Mouse (Mus musculus) hindbrain, postnatal 0 days (tissue): ENCODE measurements at regions not wholly inside any gene's neighbourhood (a gene's known extent, or its start where the extent isn't known, plus 50 kb on each side); places are given as distances from the start of the nearest gene placed in this dataset.

ENCODE experiments used
- ATAC-seq: fragments of 200-750 bp; cut with Nextera tagmentation; 2 replicates; pipeline ENCODE4 v1.8.0; 2017; ENCODE audit warnings: mild to moderate bottlenecking, moderate TSS enrichment, moderate library complexity
- DNase-seq: peaks from one replicate; pipeline ENCODE4 v3.0.0-alpha.2; 2015; ENCODE audit warnings: low spot score
- H3K27ac ChIP-seq: fragments of 300-500 bp; sonication (generic); 2 replicates; pipeline ENCODE4 v1.5.1; 2014; ENCODE audit warnings: mild to moderate bottlenecking
- H3K27me3 ChIP-seq: fragments of 300-500 bp; sonication (generic); 2 replicates; pipeline ENCODE4 v1.6.1; 2014; ENCODE audit warnings: low read length, mixed read lengths; ENCODE audit not compliant: insufficient read depth
- H3K36me3 ChIP-seq: fragments of 300-500 bp; sonication (generic); 2 replicates; pipeline ENCODE4 v1.6.1; 2014; ENCODE audit warnings: low read length, mixed read lengths; ENCODE audit not compliant: insufficient read depth
- H3K4me1 ChIP-seq: fragments of 300-500 bp; sonication (generic); 2 replicates; pipeline ENCODE4 v1.6.1; 2014; ENCODE audit warnings: antibody characterized with exemption, low read length, mixed read lengths; ENCODE audit not compliant: insufficient read depth
- H3K4me2 ChIP-seq: fragments of 300-500 bp; sonication (generic); 2 replicates; pipeline ENCODE4 v1.6.1; 2014; ENCODE audit warnings: low read depth, mild to moderate bottlenecking, low read length, moderate library complexity, mixed read lengths
- H3K4me3 ChIP-seq: fragments of 300-500 bp; sonication (generic); 2 replicates; pipeline ENCODE4 v1.5.1; 2014; ENCODE audit warnings: low read length
- H3K9ac ChIP-seq: fragments of 300-500 bp; sonication (generic); replicated peaks from 2 replicates; pipeline ENCODE4 v1.6.1; 2014; ENCODE audit warnings: mild to moderate bottlenecking, low read length, moderate library complexity, mixed read lengths
- H3K9me3 ChIP-seq: fragments of 300-500 bp; sonication (generic); 2 replicates; pipeline ENCODE4 v1.6.1; 2016; ENCODE audit warnings: low read length, mixed read lengths
- CTCF ChIP-seq: IDR thresholded peaks from 2 replicates; pipeline ENCODE4 v1.5.1; 2016; ENCODE audit warnings: antibody characterized with exemption, control low read depth, low read depth
- WGBS: fragments of 180-500 bp; shearing (Covaris S2); extraction: QIAGEN DNeasy Blood & Tissue Kit; methylation state at CpG from one replicate; pipeline ENCODE4 v1.1.7; 2014; 5-methylcytosine and 5-hydroxymethylcytosine counted together

GRCm38 (mm10) chr8:34744179-34744578 lies 632.6 kb upstream of the Gm10131 start:
- Histone ChIP-seq H3K4me1 (no peaks in the 10 kb centered on the region), H3K4me3 (no peak overlapping the region), H3K36me3 (no peaks in the 10 kb centered on the region), H3K4me2 (no peak overlapping the region), H3K9ac (no peak overlapping the region), H3K27me3 (no peaks in the 10 kb centered on the region), H3K27ac (no peak overlapping the region), H3K9me3 (no peaks in the 10 kb centered on the region)
- DNase-seq (no peak), ATAC-seq (no peak)
- no peak for TF ChIP-seq CTCF

GRCm38 (mm10) chr8:34743137-34743536 lies 631.6 kb upstream of the Gm10131 start:
- TF ChIP-seq CTCF = no peak
- no peak overlapping the region for H3K4me3 ChIP-seq
- no peak overlapping the region for H3K4me2 ChIP-seq
- H3K27ac ChIP-seq = no peak overlapping the region
- H3K36me3 ChIP-seq = no peaks in the 10 kb centered on the region
- DNase-seq (no peak), ATAC-seq (no peak)
- H3K27me3 ChIP-seq = no peaks in the 10 kb centered on the region
- no peaks in the 10 kb centered on the region for H3K4me1 ChIP-seq
- no peak overlapping the region for H3K9ac ChIP-seq
- 65% methylated on average over 6 of the region's 6 CpGs for WGBS
- H3K9me3 ChIP-seq = no peaks in the 10 kb centered on the region

GRCm38 (mm10) chr8:34740836-34741235 lies 629.3 kb upstream of the Gm10131 start:
- H3K27me3 ChIP-seq = no peaks in the 10 kb centered on the region
- DNase-seq (no peak), ATAC-seq (no peak)
- H3K4me3 ChIP-seq = no peak overlapping the region
- 0 out of 2 replicates have a peak, but pooled peaks cover 3% of the 10 kb centered on the region for H3K9me3 ChIP-seq
- no peak for TF ChIP-seq CTCF
- H3K27ac ChIP-seq = no peak overlapping the region
- H3K9ac ChIP-seq = no peak overlapping the region
- H3K4me2 ChIP-seq = no peak overlapping the region
- no peaks in the 10 kb centered on the region for H3K36me3 ChIP-seq
- H3K4me1 ChIP-seq = no peaks in the 10 kb centered on the region
- 89% methylated on average over 10 of the region's 10 CpGs for WGBS

GRCm38 (mm10) chr8:34739836-34740804 lies 628.6 kb upstream of the Gm10131 start:
- H3K4me1 ChIP-seq = no peaks in the 10 kb centered on the region
- H3K4me3 ChIP-seq = no peak overlapping the region
- no peaks in the 10 kb centered on the region for H3K36me3 ChIP-seq
- TF ChIP-seq CTCF = no peak
- no peak overlapping the region for H3K4me2 ChIP-seq
- ATAC-seq (no peak), DNase-seq (no peak)
- whole genome bisulfite sequencing = 93% methylated on average over 16 of the region's 16 CpGs
- no peak overlapping the region for H3K9ac ChIP-seq
- H3K27me3 ChIP-seq = no peaks in the 10 kb centered on the region
- H3K27ac ChIP-seq = no peak overlapping the region
- H3K9me3 ChIP-seq = 0 out of 2 replicates have a peak, but pooled peaks cover 3% of the 10 kb centered on the region

GRCm38 (mm10) chr8:34736214-34736613 lies 624.7 kb upstream of the Gm10131 start:
- no peak overlapping the region for H3K9ac ChIP-seq
- DNase-seq (no peak), ATAC-seq (no peak)
- H3K36me3 ChIP-seq = no peaks in the 10 kb centered on the region
- no peaks in the 10 kb centered on the region for H3K4me1 ChIP-seq
- 83% methylated on average over 4 of the region's 4 CpGs for WGBS
- no peak overlapping the region for H3K4me3 ChIP-seq
- H3K9me3 ChIP-seq = 0 out of 2 replicates have a peak, but pooled peaks cover 3% of the 10 kb centered on the region
- TF ChIP-seq CTCF = no peak
- no peaks in the 10 kb centered on the region for H3K27me3 ChIP-seq
- H3K27ac ChIP-seq = no peak overlapping the region
- no peak overlapping the region for H3K4me2 ChIP-seq

GRCm38 (mm10) chr8:34735006-34735405 lies 623.5 kb upstream of the Gm10131 start:
- Histone ChIP-seq H3K4me1 (no peaks in the 10 kb centered on the region), H3K36me3 (no peaks in the 10 kb centered on the region), H3K27ac (no peak overlapping the region), H3K27me3 (no peaks in the 10 kb centered on the region), H3K9ac (no peak overlapping the region), H3K9me3 (0 out of 2 replicates have a peak, but pooled peaks cover 3% of the 10 kb centered on the region), H3K4me2 (no peak overlapping the region), H3K4me3 (no peak overlapping the region)
- ATAC-seq (no peak), DNase-seq (no peak)
- WGBS = 84% methylated on average over 4 of the region's 4 CpGs
- TF ChIP-seq CTCF = no peak

GRCm38 (mm10) chr8:34732808-34733207 lies 621.3 kb upstream of the Gm10131 start:
- Histone ChIP-seq H3K36me3 (no peaks in the 10 kb centered on the region), H3K9ac (no peak overlapping the region), H3K4me2 (no peak overlapping the region), H3K9me3 (0 out of 2 replicates have a peak, but pooled peaks cover 3% of the 10 kb centered on the region), H3K27ac (no peak overlapping the region), H3K4me1 (no peaks in the 10 kb centered on the region), H3K4me3 (no peak overlapping the region), H3K27me3 (no peaks in the 10 kb centered on the region)
- no peak for TF ChIP-seq CTCF
- DNase-seq (no peak), ATAC-seq (no peak)
- WGBS = 36% methylated on average over 2 of the region's 2 CpGs
